Mouse (Mus musculus): ENCODE measurements around the gene Dcun1d4. TPM values are rescaled to one million over a fixed set of nuclear protein-coding genes. Genes with fewer than 3 reads are reported as not detected.
"Not testable (repeated sequence)": the region's sequence is repeated elsewhere in the genome, so short reads cannot be mapped to it uniquely, and the experiment has no call there.

Dcun1d4 gene
- total and polyA plus RNA-seq, 3 experiments: 3.5 to 49.4 (median 39.8) TPM

GRCm38 (mm10) chr5:73547252-73547651 is 66.5 kb downstream of the Dcun1d4 start:
- peak; percentile 37 for DNase-seq

DNA sequence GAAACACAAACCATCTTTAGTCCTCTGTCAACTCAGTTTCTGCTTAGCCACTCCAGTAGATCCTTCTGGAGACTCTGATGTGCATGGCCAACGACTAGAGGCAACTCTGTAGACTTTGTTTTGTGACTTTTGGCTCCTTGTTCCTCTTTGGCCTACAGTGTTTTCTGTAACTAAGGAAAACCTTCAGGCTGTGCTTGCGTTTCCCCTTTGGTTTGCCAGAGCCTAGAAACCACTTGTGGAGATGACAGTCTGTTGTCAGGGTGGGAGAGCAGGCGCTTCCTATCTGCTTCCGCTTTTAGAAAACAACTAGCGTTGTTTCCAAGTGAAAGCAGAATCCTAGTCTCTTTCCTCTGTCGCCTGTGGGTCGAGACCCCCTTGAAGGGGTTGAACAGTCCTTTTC is 67.4 kb downstream of the Dcun1d4 start:
- DNase-seq: no peak

- no peak for DNase-seq
These were observed 68.0 kb downstream of the Dcun1d4 start for GRCm38 (mm10) chr5:73548838-73549237.

DNA sequence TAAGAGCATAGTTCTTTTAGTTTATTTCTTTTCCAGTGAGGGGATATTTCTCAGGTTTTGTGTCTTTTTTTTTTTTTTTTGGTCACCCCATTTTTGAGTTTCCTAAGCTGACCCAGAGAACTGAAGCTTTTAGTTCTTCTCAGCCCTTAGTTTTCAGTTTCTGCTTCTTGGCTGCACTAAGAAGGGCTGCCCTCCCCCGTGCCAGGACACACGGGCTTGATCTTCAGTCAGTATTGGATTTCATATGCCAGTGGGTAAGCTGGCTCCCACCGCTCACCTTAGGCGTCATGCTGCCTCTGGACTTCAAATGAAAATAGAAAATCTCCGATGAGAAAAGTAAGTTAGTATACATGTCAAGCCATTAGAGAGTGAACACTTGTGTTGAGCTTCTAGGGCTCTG is 71.0 kb downstream of the Dcun1d4 start:
- DNase-seq: no peak

DNA sequence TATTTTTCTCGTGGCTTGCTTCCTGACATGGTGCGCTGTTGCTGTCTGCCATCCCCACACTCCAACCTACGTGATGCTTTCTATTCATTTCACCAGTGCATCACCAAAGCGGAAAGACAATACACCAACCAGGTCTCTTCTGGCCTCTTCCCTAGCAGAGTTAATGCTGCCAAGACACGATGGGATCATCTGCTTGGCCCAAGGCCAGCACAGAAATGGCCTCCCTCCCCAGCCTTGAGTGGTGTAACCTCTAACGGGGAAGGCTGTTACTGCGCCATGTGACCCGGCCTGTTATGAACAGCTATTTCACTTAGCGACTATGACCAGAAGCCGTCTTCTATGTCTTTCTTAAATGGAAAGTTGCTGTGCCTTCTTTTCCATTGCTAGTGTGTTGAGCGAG is 73.1 kb downstream of the Dcun1d4 start:
- DNase-seq: peak; percentile 57

- DNase-seq: no peak
These were observed 74.5 kb downstream of the Dcun1d4 start for GRCm38 (mm10) chr5:73555096-73555852.

DNA sequence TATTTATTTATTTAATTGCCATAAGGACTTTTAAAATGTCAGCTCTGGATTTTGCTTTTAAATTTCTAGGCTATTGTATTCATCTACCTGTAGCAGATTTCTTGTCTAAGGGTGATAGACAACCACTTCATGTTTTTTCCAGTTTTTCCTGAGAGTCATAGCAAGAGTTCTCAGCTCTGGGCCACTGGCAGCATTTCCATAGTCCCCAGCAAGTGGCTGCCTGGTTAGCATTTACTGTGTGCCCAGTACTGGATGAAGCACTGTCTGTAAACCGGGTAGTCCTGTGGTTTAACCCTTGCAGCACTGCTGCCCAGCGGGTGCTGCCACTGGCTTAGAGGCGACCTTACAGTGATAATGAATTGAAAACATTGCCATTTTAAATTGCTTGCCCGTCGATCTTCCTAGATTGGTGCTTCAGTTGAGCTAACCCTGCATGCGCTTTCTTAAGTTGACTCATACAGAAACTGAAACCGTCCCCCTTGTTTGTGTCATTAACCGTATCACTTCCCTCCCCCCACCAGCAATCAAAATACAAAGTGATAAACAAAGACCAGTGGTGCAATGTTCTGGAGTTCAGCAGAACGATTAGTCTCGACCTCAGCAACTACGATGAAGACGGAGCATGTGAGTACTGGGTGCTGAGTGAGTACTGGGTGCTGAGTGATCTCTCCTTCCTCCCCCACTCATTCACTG is 76.1 kb downstream of the Dcun1d4 start:
- DNase-seq: no peak

DNA sequence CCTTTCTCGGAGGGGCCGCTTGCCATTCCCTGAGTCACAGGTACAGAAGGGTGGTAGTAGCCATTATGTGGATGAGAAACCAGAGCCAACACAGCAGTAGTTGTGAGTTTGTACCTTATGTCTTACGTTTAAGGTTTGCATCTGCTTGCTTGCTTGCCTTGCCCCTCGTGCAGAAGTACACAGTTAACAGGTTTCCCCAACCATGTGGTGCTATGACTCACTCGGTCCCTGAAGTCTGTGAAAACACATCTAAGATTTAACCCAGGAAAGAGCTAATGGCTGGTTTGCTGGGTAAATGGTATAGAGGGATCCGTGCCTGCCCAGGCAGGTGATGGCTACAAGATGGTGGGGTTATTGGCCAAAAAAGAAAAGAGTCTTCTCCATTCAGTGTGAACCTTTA is 78.0 kb downstream of the Dcun1d4 start:
- no peak for DNase-seq

- no peak for DNase-seq
These were observed 83.2 kb downstream of the Dcun1d4 start for GRCm38 (mm10) chr5:73564038-73564437.

GRCm38 (mm10) chr5:73566119-73566518 is 85.3 kb downstream of the Dcun1d4 start:
- no peak for DNase-seq

- DNase-seq: no peak
These were observed 86.1 kb downstream of the Dcun1d4 start for GRCm38 (mm10) chr5:73566892-73567291.

- no peak for DNase-seq
These were observed 88.4 kb downstream of the Dcun1d4 start for GRCm38 (mm10) chr5:73569181-73569580.

GRCm38 (mm10) chr5:73571395-73572156 is 90.8 kb downstream of the Dcun1d4 start:
- no peak for DNase-seq

DNA sequence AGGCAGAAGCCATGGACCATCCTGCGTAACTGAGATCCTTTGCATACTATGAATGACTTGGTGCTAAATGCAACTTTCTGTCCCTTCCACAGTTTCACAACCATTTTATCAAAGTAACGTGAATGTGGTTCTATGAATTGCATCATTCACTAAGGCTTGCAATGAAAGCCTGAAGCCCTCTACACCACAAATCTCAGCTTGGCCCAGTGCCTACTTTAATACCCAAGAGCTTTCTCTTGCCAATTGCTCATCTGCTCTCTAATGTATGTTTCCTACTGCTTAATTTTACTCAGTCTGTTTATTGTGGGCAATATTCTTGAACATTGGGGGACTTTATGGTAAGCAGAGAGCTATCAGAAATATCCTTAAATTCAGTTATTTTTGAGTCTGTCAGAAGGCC is 92.0 kb downstream of the Dcun1d4 start:
- no peak for DNase-seq

GRCm38 (mm10) chr5:73573789-73574188 is 93.0 kb downstream of the Dcun1d4 start:
- DNase-seq: no peak

DNA sequence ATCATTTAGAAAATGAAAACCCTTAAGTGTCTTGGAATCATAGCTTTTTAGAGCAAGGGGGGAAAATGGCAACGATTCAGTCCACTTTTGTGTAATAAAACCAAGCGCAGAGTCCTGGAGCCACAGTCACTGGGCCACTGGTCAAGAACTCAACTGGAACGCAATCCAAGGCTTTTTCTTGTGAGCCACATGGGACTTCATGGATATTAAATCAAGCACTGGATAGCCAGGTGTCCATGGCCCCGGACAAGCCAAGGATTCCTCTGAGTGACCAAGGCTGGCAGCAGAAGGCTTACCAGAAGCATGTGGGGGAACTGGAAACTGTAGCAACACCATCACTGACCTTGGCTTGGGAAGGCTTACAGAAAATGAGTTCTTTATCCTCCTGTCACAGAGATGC is 93.8 kb downstream of the Dcun1d4 start:
- DNase-seq: peak; percentile 52

GRCm38 (mm10) chr5:73576708-73577107 is 95.9 kb downstream of the Dcun1d4 start:
- no peak for DNase-seq

DNA sequence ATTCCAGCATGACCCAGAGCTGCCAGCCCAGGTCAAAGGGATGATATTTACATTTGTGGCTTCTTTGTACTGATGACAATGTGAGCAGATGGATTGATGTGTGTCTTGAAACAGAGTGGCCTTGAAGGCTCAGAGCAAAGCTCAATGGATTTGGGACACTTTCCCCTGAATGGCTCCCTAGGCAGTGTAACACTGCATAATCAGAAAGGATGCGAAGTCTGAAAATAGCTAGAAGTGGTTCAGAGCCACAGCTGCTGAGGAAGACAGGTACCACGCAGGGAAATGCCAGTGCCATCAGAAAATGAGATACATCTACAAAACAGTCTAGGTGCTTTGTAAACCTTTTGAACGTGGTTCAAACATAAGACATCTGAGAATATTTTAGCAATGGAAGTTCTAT is 97.3 kb downstream of the Dcun1d4 start:
- DNase-seq: no peak

- not testable (repeated sequence) for DNase-seq
These were observed 103.2 kb downstream of the Dcun1d4 start for GRCm38 (mm10) chr5:73584011-73584410.

GRCm38 (mm10) chr5:73585212-73586115 is 104.7 kb downstream of the Dcun1d4 start:
- DNase-seq: peak; percentile 83

- no peak for DNase-seq
These were observed 105.8 kb downstream of the Dcun1d4 start for GRCm38 (mm10) chr5:73586597-73586996.

GRCm38 (mm10) chr5:73587119-73587518 is 106.3 kb downstream of the Dcun1d4 start:
- no peak for DNase-seq
